Mouse (Mus musculus): Measurements from ENCODE around the gene Olfr1364. TPM values are rescaled to one million over a fixed set of nuclear protein-coding genes. Genes with fewer than 3 reads are reported as not detected.

Olfr1364 gene
- polyA plus RNA-seq (2015; fragmentation: Nextera tagmentation; extraction: Ambion mirVana) = not detected in 2 replicates

GRCm38 (mm10) chr13:21581659-21582058 is at the start of gene Olfr1364:
Gene Olfr1364 (minus strand): TSS chr13:21581759.
- Histone ChIP-seq H3K36me3 (replicated peaks) (no peaks in the 10 kb centered on the region), H3K9me3 (replicated peaks) (no peaks in the 10 kb centered on the region), H3K27me3 (no peaks in the 10 kb centered on the region), H3K27ac (replicated peaks) (no peak within 1 kb of the TSS), H3K4me2 (no peak within 1 kb of the TSS), H3K4me1 (replicated peaks) (no peaks in the 10 kb centered on the region), H3K9ac (no peak within 1 kb of the TSS), H3K4me3 (replicated peaks) (no peak within 1 kb of the TSS)
- 64% methylated on average over 2 of the region's 2 CpGs for WGBS (ENCODE audit: insufficient replicate concordance)
- no peak for ATAC-seq (ENCODE audit: insufficient read depth)

GRCm38 (mm10) chr13:21613922-21614321 is 32.4 kb upstream of the Olfr1364 start, which contains the start of gene Olfr1362:
Gene Olfr1362 (minus strand): TSS chr13:21614022.
- no peaks in the 10 kb centered on the region for H3K27me3 ChIP-seq
- no peak within 1 kb of the TSS for H3K27ac ChIP-seq (replicated peaks)
- no peak within 1 kb of the TSS for H3K4me3 ChIP-seq (replicated peaks)
- no peaks in the 10 kb centered on the region for H3K36me3 ChIP-seq (replicated peaks)
- H3K9ac ChIP-seq = no peak within 1 kb of the TSS
- H3K9me3 ChIP-seq (replicated peaks) = no peaks in the 10 kb centered on the region
- H3K4me2 ChIP-seq = no peak within 1 kb of the TSS
- ATAC-seq (ENCODE audit: insufficient read depth) = no peak
- no peaks in the 10 kb centered on the region for H3K4me1 ChIP-seq (replicated peaks)

- H3K4me2 ChIP-seq = no peak overlapping the region
- no peaks in the 10 kb centered on the region for H3K27me3 ChIP-seq
- no peaks in the 10 kb centered on the region for H3K36me3 ChIP-seq (replicated peaks)
- no peaks in the 10 kb centered on the region for H3K4me1 ChIP-seq (replicated peaks)
- H3K9ac ChIP-seq = no peak overlapping the region
- WGBS (ENCODE audit: insufficient replicate concordance) = 34% methylated on average over 2 of the region's 2 CpGs
- no peak for ATAC-seq (ENCODE audit: insufficient read depth)
- no peak overlapping the region for H3K27ac ChIP-seq (replicated peaks)
- no peaks in the 10 kb centered on the region for H3K9me3 ChIP-seq (replicated peaks)
- no peak overlapping the region for H3K4me3 ChIP-seq (replicated peaks)
These were observed 10.1 kb upstream of the Olfr1364 start for GRCm38 (mm10) chr13:21591618-21592017.

GRCm38 (mm10) chr13:21559793-21560192 is 21.8 kb downstream of the Olfr1364 start, which contains the start of gene Olfr1535:
Gene Olfr1535 (minus strand): TSS chr13:21559893.
- Histone ChIP-seq H3K4me1 (replicated peaks) (no peaks in the 10 kb centered on the region), H3K27me3 (no peaks in the 10 kb centered on the region), H3K36me3 (replicated peaks) (no peaks in the 10 kb centered on the region), H3K9ac (no peak within 1 kb of the TSS), H3K4me2 (no peak within 1 kb of the TSS), H3K4me3 (replicated peaks) (no peak within 1 kb of the TSS), H3K27ac (replicated peaks) (no peak within 1 kb of the TSS), H3K9me3 (replicated peaks) (no peaks in the 10 kb centered on the region)
- WGBS (ENCODE audit: insufficient replicate concordance) = 36% methylated on average over 1 of the region's 1 CpGs
- ATAC-seq (ENCODE audit: insufficient read depth) = no peak

- no peak overlapping the region for H3K4me2 ChIP-seq
- H3K9ac ChIP-seq = no peak overlapping the region
- no peaks in the 10 kb centered on the region for H3K9me3 ChIP-seq (replicated peaks)
- ATAC-seq (ENCODE audit: insufficient read depth) = peak; percentile 49; the same call in 1 of the 2 replicates
- no peaks in the 10 kb centered on the region for H3K27me3 ChIP-seq
- WGBS (ENCODE audit: insufficient replicate concordance) = 43% methylated on average over 3 of the region's 3 CpGs
- no peak overlapping the region for H3K27ac ChIP-seq (replicated peaks)
- no peaks in the 10 kb centered on the region for H3K36me3 ChIP-seq (replicated peaks)
- no peak overlapping the region for H3K4me3 ChIP-seq (replicated peaks)
- H3K4me1 ChIP-seq (replicated peaks) = no peaks in the 10 kb centered on the region
These were observed 31.0 kb downstream of the Olfr1364 start for GRCm38 (mm10) chr13:21550416-21551110.

GRCm38 (mm10) chr13:21549487-21549886 is 32.1 kb downstream of the Olfr1364 start:
- Histone ChIP-seq H3K4me2 (no peak overlapping the region), H3K4me1 (replicated peaks) (no peaks in the 10 kb centered on the region), H3K4me3 (replicated peaks) (no peak overlapping the region), H3K9me3 (replicated peaks) (no peaks in the 10 kb centered on the region), H3K27ac (replicated peaks) (no peak overlapping the region), H3K36me3 (replicated peaks) (no peaks in the 10 kb centered on the region), H3K9ac (no peak overlapping the region), H3K27me3 (no peaks in the 10 kb centered on the region)
- ATAC-seq (ENCODE audit: insufficient read depth) = no peak
- WGBS (ENCODE audit: insufficient replicate concordance) = 51% methylated on average over 3 of the region's 3 CpGs

GRCm38 (mm10) chr13:21542708-21543107 is 38.9 kb downstream of the Olfr1364 start, which contains the start of gene Olfr1366:
Gene Olfr1366 (minus strand): TSS chr13:21542808.
- Histone ChIP-seq H3K9ac (no peak within 1 kb of the TSS), H3K4me1 (replicated peaks) (no peaks in the 10 kb centered on the region), H3K9me3 (replicated peaks) (no peaks in the 10 kb centered on the region), H3K27ac (replicated peaks) (no peak within 1 kb of the TSS), H3K4me3 (replicated peaks) (no peak within 1 kb of the TSS), H3K4me2 (no peak within 1 kb of the TSS), H3K36me3 (replicated peaks) (no peaks in the 10 kb centered on the region), H3K27me3 (0 out of 2 replicates have a peak, but pooled peaks cover 3% of the 10 kb centered on the region)
- no peak for ATAC-seq (ENCODE audit: insufficient read depth)
- 28% methylated on average over 1 of the region's 1 CpGs for WGBS (ENCODE audit: insufficient replicate concordance)

GRCm38 (mm10) chr13:21530781-21531201 is 50.8 kb downstream of the Olfr1364 start, which contains the start of gene Zkscan8:
Gene Zkscan8 (minus strand): TSS chr13:21531120.
- H3K9me3 ChIP-seq (replicated peaks) = no peaks in the 10 kb centered on the region
- peak within 1 kb of the TSS; percentile 88 for H3K9ac ChIP-seq
- peak; percentile 96 for ATAC-seq (ENCODE audit: insufficient read depth)
- H3K27ac ChIP-seq (replicated peaks) = peak within 1 kb of the TSS; percentile 82
- peaks cover 9% of the 10 kb centered on the region for H3K36me3 ChIP-seq (replicated peaks)
- WGBS (ENCODE audit: insufficient replicate concordance) = 0% methylated on average over 39 of the region's 39 CpGs
- H3K27me3 ChIP-seq = no peaks in the 10 kb centered on the region
- H3K4me2 ChIP-seq = peak within 1 kb of the TSS; percentile 72
- H3K4me3 ChIP-seq (replicated peaks) = peak within 1 kb of the TSS; percentile 74
- H3K4me1 ChIP-seq (replicated peaks) = 0 out of 2 replicates have a peak, but pooled peaks cover 2% of the 10 kb centered on the region

GRCm38 (mm10) chr13:21530136-21530535 is 51.4 kb downstream of the Olfr1364 start:
- no peak overlapping the region for H3K27ac ChIP-seq (replicated peaks)
- H3K4me2 ChIP-seq = peak overlapping the region; percentile 54
- 32% methylated on average over 7 of the region's 7 CpGs for WGBS (ENCODE audit: insufficient replicate concordance)
- no peak overlapping the region for H3K9ac ChIP-seq
- H3K4me1 ChIP-seq (replicated peaks) = 0 out of 2 replicates have a peak, but pooled peaks cover 2% of the 10 kb centered on the region
- no peaks in the 10 kb centered on the region for H3K27me3 ChIP-seq
- no peak for ATAC-seq (ENCODE audit: insufficient read depth)
- H3K4me3 ChIP-seq (replicated peaks) = peak overlapping the region; percentile 74
- H3K9me3 ChIP-seq (replicated peaks) = no peaks in the 10 kb centered on the region
- peaks cover 14% of the 10 kb centered on the region for H3K36me3 ChIP-seq (replicated peaks)

All from liver, embryonic 15.5 days (tissue).